Mouse (Mus musculus) naive thymus-derived CD4-positive, alpha-beta T cell, adult 2 months (primary cell): ENCODE data around the gene Ganc.

Source experiments
- DNase-seq: peaks from one replicate; pipeline ENCODE4 v3.0.0-alpha.2; 2011; ENCODE audit warnings: low read depth

The Ganc gene

GRCm38 (mm10) chr2:120501931-120502604 is 98.4 kb downstream of the Ganc start:
- peak; percentile 69 for DNase-seq

GRCm38 (mm10) chr2:120502605-120502990 is 98.9 kb downstream of the Ganc start:
- DNase-seq = no peak

- DNase-seq = no peak
Observed at GRCm38 (mm10) chr2:120503094-120503493, 99.4 kb downstream of the Ganc start.

GRCm38 (mm10) chr2:120503992-120504391 is 100.3 kb downstream of the Ganc start:
- DNase-seq = peak; percentile 28
